Mouse (Mus musculus) liver, adult 10 weeks (tissue): ENCODE data around the gene Arpp21. TPM values are rescaled to one million over a fixed set of nuclear protein-coding genes. Genes with fewer than 3 reads are reported as not detected.

Experiments used
- polyA plus RNA-seq: library from polyadenylated mRNA; stranded (reverse); fragments of 350-450 nt; fragmentation: Illumina TruSeq; extraction: RNeasy Lipid Tissue Mini Kit (QIAGEN cat#74804); gene quantifications from one replicate; pipeline ENCODE4 v1.2.3, GENCODE M21; 2014; ENCODE audit warnings: low read depth, low replicate concordance

The Arpp21 gene
- not detected for polyA plus RNA-seq

DNA sequence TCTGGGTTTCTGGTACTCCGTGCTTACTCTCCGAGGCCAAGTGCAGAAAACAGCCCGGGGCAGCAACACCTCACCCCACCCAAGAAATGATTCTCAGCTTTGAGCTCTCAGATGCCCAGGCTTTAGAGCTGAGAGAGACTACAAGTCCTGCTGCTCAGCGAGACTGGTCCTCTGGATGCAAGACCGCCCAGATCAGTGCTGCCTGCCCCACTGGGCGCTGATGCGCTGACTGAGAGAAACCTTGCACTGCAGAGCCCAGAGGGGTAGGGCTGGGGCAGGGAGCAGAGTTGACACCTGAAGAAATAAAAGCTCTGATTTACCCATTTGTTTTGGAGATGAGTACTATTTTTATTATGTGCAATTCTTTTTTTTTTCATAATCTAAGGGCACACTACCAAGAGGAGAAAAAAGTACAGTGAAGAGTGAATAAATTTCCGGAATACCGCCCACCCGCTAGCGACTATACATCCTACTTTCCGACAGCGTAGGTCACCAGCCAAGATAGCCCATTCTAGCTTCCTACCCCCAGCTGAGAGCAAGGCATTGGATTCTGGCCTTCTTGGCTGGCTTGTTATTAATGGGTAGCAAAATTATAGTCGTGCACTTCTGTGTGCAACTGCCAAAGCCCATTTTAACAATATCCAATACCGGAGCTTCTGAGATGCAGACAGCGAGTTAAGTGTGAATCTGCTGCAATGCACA, at the start of gene Arpp21:
Gene Arpp21 (minus strand): TSS at position 243 of the 702 bp plus-strand sequence.

